Mouse (Mus musculus): ENCODE data around the gene Fasn.

The Fasn gene

GRCm38 (mm10) chr11:120828416-120828815, 4.1 kb upstream of the Fasn start:
- no peak for DNase-seq (ENCODE audit: low spot score)

- DNase-seq (ENCODE audit: low spot score) = no peak
Observed at GRCm38 (mm10) chr11:120826016-120826953, 1.9 kb upstream of the Fasn start.

- DNase-seq (ENCODE audit: low spot score) = no peak
Observed at GRCm38 (mm10) chr11:120825289-120825863, 1.0 kb upstream of the Fasn start.

- DNase-seq (ENCODE audit: low spot score) = no peak
Observed at GRCm38 (mm10) chr11:120824787-120825288, 491 bp upstream of the Fasn start.

GRCm38 (mm10) chr11:120823551-120823947, 798 bp downstream of the Fasn start:
- DNase-seq (ENCODE audit: low spot score) = peak; percentile 58

GRCm38 (mm10) chr11:120822831-120823550, 1.4 kb downstream of the Fasn start:
- DNase-seq (ENCODE audit: low spot score) = peak; percentile 65

- no peak for DNase-seq (ENCODE audit: low spot score)
Observed at GRCm38 (mm10) chr11:120822321-120822720, 2.0 kb downstream of the Fasn start.

- no peak for DNase-seq (ENCODE audit: low spot score)
Observed at GRCm38 (mm10) chr11:120821076-120821922, 3.0 kb downstream of the Fasn start.

- DNase-seq (ENCODE audit: low spot score) = no peak
Observed at GRCm38 (mm10) chr11:120820546-120820945, 3.8 kb downstream of the Fasn start.

GRCm38 (mm10) chr11:120819556-120819955, 4.8 kb downstream of the Fasn start:
- DNase-seq (ENCODE audit: low spot score) = no peak

GRCm38 (mm10) chr11:120818251-120818650, 6.1 kb downstream of the Fasn start:
- no peak for DNase-seq (ENCODE audit: low spot score)

GRCm38 (mm10) chr11:120817358-120817757, 7.0 kb downstream of the Fasn start:
- DNase-seq (ENCODE audit: low spot score) = no peak

- DNase-seq (ENCODE audit: low spot score) = no peak
Observed at GRCm38 (mm10) chr11:120812068-120812467, 12.3 kb downstream of the Fasn start.

- no peak for DNase-seq (ENCODE audit: low spot score)
Observed at GRCm38 (mm10) chr11:120808010-120808409, 16.3 kb downstream of the Fasn start.

- DNase-seq (ENCODE audit: low spot score) = no peak
Observed at GRCm38 (mm10) chr11:120805375-120806298, 18.7 kb downstream of the Fasn start.

- DNase-seq (ENCODE audit: low spot score) = no peak
Observed at GRCm38 (mm10) chr11:120804769-120805168, 19.6 kb downstream of the Fasn start.

GRCm38 (mm10) chr11:120804274-120804673, 20.1 kb downstream of the Fasn start:
- DNase-seq (ENCODE audit: low spot score) = no peak

GRCm38 (mm10) chr11:120800061-120800904, 24.1 kb downstream of the Fasn start:
- DNase-seq (ENCODE audit: low spot score) = peak; percentile 97

- no peak for DNase-seq (ENCODE audit: low spot score)
Observed at GRCm38 (mm10) chr11:120799316-120799890, 24.9 kb downstream of the Fasn start.
